Mouse (Mus musculus): ENCODE data around the gene Mrtfa.

DNA sequence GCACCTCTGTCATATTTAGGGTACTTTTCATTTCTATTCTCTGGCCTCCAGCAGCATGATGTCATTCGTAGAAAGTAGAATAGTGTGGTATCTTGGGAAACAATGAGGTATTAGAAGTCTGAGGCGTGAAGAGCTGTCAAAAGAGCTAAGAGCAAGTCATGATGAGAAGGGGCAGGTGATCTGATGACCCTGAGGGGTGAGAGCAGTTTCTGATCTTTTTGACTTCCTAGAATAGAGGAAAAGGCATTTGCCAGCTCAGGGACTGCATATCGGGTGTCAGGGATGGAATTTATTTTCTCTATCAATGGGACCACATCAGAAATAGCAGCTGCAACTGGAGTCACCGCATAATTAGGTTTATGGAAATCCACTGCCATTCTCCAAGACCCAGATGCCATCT, 36.2 kb upstream of the Mrtfa start:
- TF ChIP-seq POLR2A (IDR thresholded peaks at IDR 0.05; ENCODE audit: insufficient read depth, low read length) = no peak
- no peak for TF ChIP-seq EP300 (IDR thresholded peaks at IDR 0.05; ENCODE audit: insufficient read depth, low read depth, low read length)

Data from ES-Bruce4 (cell line).